Mouse (Mus musculus) limb, embryonic 13.5 days (tissue): ENCODE results near the gene Spem2. TPM values are rescaled to one million over a fixed set of nuclear protein-coding genes. Genes with fewer than 3 reads are reported as not detected.

ENCODE experiments used
- ATAC-seq: fragments of 200-750 bp; cut with Nextera tagmentation; 2 replicates; pipeline ENCODE4 v1.8.0; 2017; ENCODE audit warnings: low read depth, moderate number of reproducible peaks, moderate TSS enrichment; ENCODE audit not compliant: low FRiP score
- H3K27ac ChIP-seq: fragments of 300-500 bp; sonication (generic); 2 replicates; pipeline ENCODE4 v1.5.1; 2015; ENCODE audit warnings: inconsistent platforms, mild to moderate bottlenecking, moderate library complexity
- H3K27me3 ChIP-seq: fragments of 300-500 bp; sonication (generic); 2 replicates; pipeline ENCODE4 v1.6.1; 2015; ENCODE audit warnings: mild to moderate bottlenecking, inconsistent platforms
- H3K36me3 ChIP-seq: fragments of 300-500 bp; sonication (generic); 2 replicates; pipeline ENCODE4 v1.6.1; 2015; ENCODE audit warnings: inconsistent platforms, mild to moderate bottlenecking, moderate library complexity
- H3K4me1 ChIP-seq: fragments of 300-500 bp; sonication (generic); 2 replicates; pipeline ENCODE4 v1.6.1; 2015; ENCODE audit warnings: inconsistent platforms
- H3K4me2 ChIP-seq: fragments of 300-500 bp; sonication (generic); replicated peaks from 2 replicates; pipeline ENCODE4 v1.6.1; 2015; ENCODE audit warnings: inconsistent platforms, mild to moderate bottlenecking, moderate library complexity
- H3K4me3 ChIP-seq: fragments of 300-500 bp; sonication (generic); 2 replicates; pipeline ENCODE4 v1.5.1; 2015; ENCODE audit warnings: moderate library complexity, mild to moderate bottlenecking, inconsistent platforms
- H3K9ac ChIP-seq: fragments of 300-500 bp; sonication (generic); 2 replicates; pipeline ENCODE4 v1.6.1; 2015; ENCODE audit warnings: mild to moderate bottlenecking, inconsistent platforms
- H3K9me3 ChIP-seq: fragments of 300-500 bp; sonication (generic); 2 replicates; pipeline ENCODE4 v1.6.1; 2016; ENCODE audit warnings: inconsistent platforms
- WGBS: fragments of 180-500 bp; shearing (Covaris S2); methylation state at CpG from one replicate; pipeline ENCODE4 v1.1.7; 2015; 5-methylcytosine and 5-hydroxymethylcytosine counted together
- polyA plus RNA-seq: library from polyadenylated mRNA; unstranded; fragments of >200 nt; fragmentation: Nextera tagmentation; extraction: Ambion mirVana; gene quantifications from 2 replicates; pipeline ENCODE4 v1.2.1, GENCODE M21; 2015

The Spem2 gene
- polyA plus RNA-seq, 1 experiment from 2014 or later: not detected

DNA sequence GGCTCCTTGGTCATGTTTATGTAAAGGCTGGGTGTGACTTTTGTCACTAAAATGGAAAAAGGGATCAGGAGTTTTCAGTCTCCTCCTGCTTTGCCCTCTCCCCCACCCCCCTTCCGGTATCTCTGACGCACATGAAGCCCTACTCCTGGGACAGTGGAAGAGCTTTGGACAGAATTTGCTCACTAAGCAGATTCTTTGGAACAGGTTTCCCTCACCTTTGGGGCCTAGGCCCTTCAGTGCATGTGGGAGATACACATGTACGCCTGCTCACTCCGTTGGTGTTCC is 50.7 kb downstream of the Spem2 start:
- Histone ChIP-seq H3K27ac (peak overlapping the region; percentile 58; the same call in 1 of the 2 replicates), H3K4me1 (peaks cover 38% of the 10 kb centered on the region), H3K36me3 (no peaks in the 10 kb centered on the region), H3K9me3 (no peaks in the 10 kb centered on the region), H3K9ac (peak overlapping the region; percentile 96), H3K4me2 (peak overlapping the region; percentile 78), H3K27me3 (no peaks in the 10 kb centered on the region), H3K4me3 (peak overlapping the region; percentile 87)
- 65% methylated on average over 4 of the region's 4 CpGs for WGBS
- ATAC-seq: no peak

- Histone ChIP-seq H3K9me3 (no peaks in the 10 kb centered on the region), H3K36me3 (no peaks in the 10 kb centered on the region), H3K4me1 (peaks cover 38% of the 10 kb centered on the region), H3K27me3 (no peaks in the 10 kb centered on the region), H3K27ac (peak overlapping the region; percentile 92), H3K4me2 (peak overlapping the region; percentile 78), H3K9ac (peak overlapping the region; percentile 96), H3K4me3 (peak overlapping the region; percentile 87)
- 55% methylated on average over 13 of the region's 13 CpGs for WGBS
- ATAC-seq: no peak
Observed at GRCm38 (mm10) chr11:69766872-69767624, 51.2 kb downstream of the Spem2 start.

Other genes with a start within 250 kb of the Spem2 start
- 28.3 and 31.0 TPM in 2 replicates for gene Wrap53, start 238.2 kb downstream of the Spem2 start, polyA plus RNA-seq
- gene Trp53, start 238.1 kb downstream of the Spem2 start, polyA plus RNA-seq: 158 and 161 TPM in 2 replicates
- gene Atp1b2, start 212.5 kb downstream of the Spem2 start, polyA plus RNA-seq: 5.7 and 6.0 TPM in 2 replicates
- gene Shbg, start 200.6 kb downstream of the Spem2 start, polyA plus RNA-seq: 0.22 TPM in 1 of 2 replicates, not detected in the other
- 24.1 and 28.0 TPM in 2 replicates for gene Sat2, start 196.4 kb downstream of the Spem2 start, polyA plus RNA-seq
- 37.3 and 38.0 TPM in 2 replicates for gene Fxr2, start 185.5 kb downstream of the Spem2 start, polyA plus RNA-seq
- gene Sox15, start 163.2 kb downstream of the Spem2 start, polyA plus RNA-seq: 0.57 and 0.69 TPM in 2 replicates
- gene Mpdu1, start 155.8 kb downstream of the Spem2 start, polyA plus RNA-seq: 59.3 and 66.8 TPM in 2 replicates
- gene Cd68, start 152.3 kb downstream of the Spem2 start, polyA plus RNA-seq: 12.0 and 14.8 TPM in 2 replicates
- gene Eif4a1, start 146.0 kb downstream of the Spem2 start, polyA plus RNA-seq: 560 and 570 TPM in 2 replicates
- 123 and 125 TPM in 2 replicates for gene Senp3, start 136.4 kb downstream of the Spem2 start, polyA plus RNA-seq
- 0.33 TPM in 1 of 2 replicates, not detected in the other for gene Tnfsf13, start 132.7 kb downstream of the Spem2 start, polyA plus RNA-seq
- gene Tnfsf12, start 122.6 kb downstream of the Spem2 start, polyA plus RNA-seq: 5.9 and 8.0 TPM in 2 replicates
- 3.7 and 4.4 TPM in 2 replicates for gene Tnfsfm13, start 122.4 kb downstream of the Spem2 start, polyA plus RNA-seq
- gene Polr2a, start 59.8 kb downstream of the Spem2 start, polyA plus RNA-seq: 27.2 and 28.5 TPM in 2 replicates
- gene Slc35g3, start 56.5 kb downstream of the Spem2 start, polyA plus RNA-seq: not detected in 2 replicates
- 3.2 and 3.4 TPM in 2 replicates for gene Zbtb4, start 52.6 kb downstream of the Spem2 start, polyA plus RNA-seq
- gene Chrnb1, start 22.5 kb downstream of the Spem2 start, polyA plus RNA-seq: 23.6 and 27.7 TPM in 2 replicates
- 2.8 and 2.9 TPM in 2 replicates for gene Fgf11, start 16.6 kb downstream of the Spem2 start, polyA plus RNA-seq
- gene Tmem102, start 12.8 kb downstream of the Spem2 start, polyA plus RNA-seq: 2.5 and 2.6 TPM in 2 replicates
- not detected in 2 replicates for gene Gm39566, start 3.2 kb downstream of the Spem2 start, polyA plus RNA-seq
- gene Spem1, start 3.7 kb upstream of the Spem2 start, polyA plus RNA-seq: 0.18 and 0.24 TPM in 2 replicates
- 11.5 and 11.8 TPM in 2 replicates for gene Nlgn2, start 19.3 kb upstream of the Spem2 start, polyA plus RNA-seq
- 368 and 376 TPM in 2 replicates for gene Tmem256, start 20.0 kb upstream of the Spem2 start, polyA plus RNA-seq
- 135 and 140 TPM in 2 replicates for gene Plscr3, start 27.9 kb upstream of the Spem2 start, polyA plus RNA-seq
- gene Tnk1, start 40.3 kb upstream of the Spem2 start, polyA plus RNA-seq: 1.9 and 2.0 TPM in 2 replicates
- 0.51 TPM in 1 of 2 replicates, not detected in the other for gene Tmem95, start 59.6 kb upstream of the Spem2 start, polyA plus RNA-seq
- 4.3 and 4.4 TPM in 2 replicates for gene Kctd11, start 62.9 kb upstream of the Spem2 start, polyA plus RNA-seq
- 1.1 and 1.5 TPM in 2 replicates for gene Acap1, start 77.1 kb upstream of the Spem2 start, polyA plus RNA-seq
- gene 2810408A11Rik, start 82.5 kb upstream of the Spem2 start, polyA plus RNA-seq: 16.1 and 19.4 TPM in 2 replicates
- 10.2 and 12.9 TPM in 2 replicates for gene Neurl4, start 82.6 kb upstream of the Spem2 start, polyA plus RNA-seq
- gene Gps2, start 95.4 kb upstream of the Spem2 start, polyA plus RNA-seq: 90.0 and 90.1 TPM in 2 replicates
- gene Eif5a, start 103.5 kb upstream of the Spem2 start, polyA plus RNA-seq: 1,543 and 1,562 TPM in 2 replicates
- 9.3 and 9.7 TPM in 2 replicates for gene Ybx2, start 117.3 kb upstream of the Spem2 start, polyA plus RNA-seq
- 29.2 and 29.6 TPM in 2 replicates for gene Slc2a4, start 129.7 kb upstream of the Spem2 start, polyA plus RNA-seq
- gene Cldn7, start 146.3 kb upstream of the Spem2 start, polyA plus RNA-seq: 13.4 and 14.4 TPM in 2 replicates
- 30.8 and 31.2 TPM in 2 replicates for gene Ctdnep1, start 162.7 kb upstream of the Spem2 start, polyA plus RNA-seq
- gene Elp5, start 164.1 kb upstream of the Spem2 start, polyA plus RNA-seq: 126 and 134 TPM in 2 replicates
- 499 and 506 TPM in 2 replicates for gene Gabarap, start 172.7 kb upstream of the Spem2 start, polyA plus RNA-seq
- gene Phf23, start 177.3 kb upstream of the Spem2 start, polyA plus RNA-seq: 95.9 and 101 TPM in 2 replicates
- 54.3 and 59.8 TPM in 2 replicates for gene Dvl2, start 182.1 kb upstream of the Spem2 start, polyA plus RNA-seq
- gene Acadvl, start 196.9 kb upstream of the Spem2 start, polyA plus RNA-seq: 76.0 and 81.1 TPM in 2 replicates
- 14.2 and 14.8 TPM in 2 replicates for gene Dlg4, start 198.5 kb upstream of the Spem2 start, polyA plus RNA-seq
- 1.4 and 2.4 TPM in 2 replicates for gene Asgr1, start 235.6 kb upstream of the Spem2 start, polyA plus RNA-seq